Mouse (Mus musculus) liver, adult 2 months (tissue): Measurements from ENCODE around the gene Rfx1.

ENCODE experiments used
- CTCF ChIP-seq: fragments of 200-500 bp; IDR thresholded peaks from 2 replicates; pipeline ENCODE4 v1.5.1; 2011; ENCODE audit warnings: low read depth, low read length, control low read depth
- POLR2A ChIP-seq: fragments of 200-500 bp; IDR thresholded peaks from 2 replicates; pipeline ENCODE4 v1.6.1; 2011; ENCODE audit warnings: low read length, control low read depth; ENCODE audit not compliant: insufficient read depth; ENCODE audit errors: extremely low read depth

GRCm38 (mm10) chr8:84083829-84084241 is 17.2 kb downstream of the Rfx1 start:
- TF ChIP-seq CTCF, result no peak
- no peak for TF ChIP-seq POLR2A
